Mouse (Mus musculus) lung, postnatal 10 days (tissue): ENCODE data around the gene Cryz.
"Not testable (repeated sequence)": the region's sequence is repeated elsewhere in the genome, so short reads cannot be mapped to it uniquely, and the experiment has no call there.

Experiments used
- DNase-seq: peaks from one replicate; pipeline ENCODE4 v3.0.0; 2021

The Cryz gene

DNA sequence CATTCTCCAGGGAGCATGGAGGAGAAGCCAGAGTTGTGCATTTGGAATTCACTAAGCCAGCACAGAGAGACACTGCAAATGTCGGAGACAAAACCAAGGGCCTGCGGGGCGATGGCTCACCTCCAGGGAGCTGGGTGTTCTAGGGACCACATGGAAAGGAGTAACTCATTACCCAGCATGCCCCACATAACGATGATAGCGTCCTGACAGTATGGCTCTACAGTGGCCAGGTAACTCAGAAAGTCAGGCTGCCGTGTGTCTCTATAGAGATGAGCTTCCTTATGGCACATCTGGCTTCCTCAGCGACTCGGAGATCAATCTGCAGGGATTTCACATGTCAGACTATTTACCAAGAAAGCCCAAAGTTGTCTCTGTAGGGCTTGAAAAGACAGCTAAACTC is 18.3 kb downstream of the Cryz start:
- DNase-seq: no peak

DNA sequence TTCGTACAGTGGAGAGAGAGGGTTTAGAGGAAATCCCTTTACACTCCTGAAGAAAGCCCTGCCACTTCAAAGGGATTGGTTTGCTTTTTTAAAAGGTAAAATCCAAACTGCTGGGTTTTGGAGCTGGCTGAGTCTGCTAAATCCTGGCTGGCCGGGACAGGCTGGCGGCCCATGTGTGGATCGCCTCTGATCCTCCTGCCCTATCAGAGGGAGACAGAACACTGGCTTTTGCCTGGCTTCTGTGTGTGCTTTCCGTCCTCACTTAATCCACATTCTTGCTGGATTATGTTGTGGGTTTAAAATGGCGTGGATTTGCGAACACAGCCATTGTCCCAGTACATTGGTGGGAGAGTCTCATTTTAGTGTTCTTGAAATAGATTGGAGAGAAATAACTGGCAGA is 18.8 kb downstream of the Cryz start:
- DNase-seq: no peak

DNA sequence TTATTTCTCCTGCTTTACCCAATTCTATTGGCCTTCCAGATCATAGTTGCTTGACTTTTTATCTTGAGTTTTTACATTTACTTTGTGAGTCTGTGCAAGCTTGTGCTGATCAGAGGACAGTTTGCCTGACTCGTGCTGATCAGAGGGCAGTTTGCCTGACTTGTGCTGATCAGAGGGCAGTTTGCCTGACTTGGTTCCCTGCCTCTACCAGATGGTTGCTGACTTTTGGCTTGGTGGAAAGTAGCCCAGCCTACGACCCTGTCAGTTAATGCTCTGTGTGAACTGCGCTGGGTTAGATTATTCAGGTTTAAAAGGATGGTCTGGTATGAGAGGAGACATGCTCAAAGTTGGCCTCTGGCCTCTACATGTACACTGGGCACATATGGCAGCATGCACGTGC is 19.6 kb downstream of the Cryz start:
- DNase-seq: no peak

GRCm38 (mm10) chr3:154628284-154628683 is 31.8 kb downstream of the Cryz start:
- no peak for DNase-seq

DNA sequence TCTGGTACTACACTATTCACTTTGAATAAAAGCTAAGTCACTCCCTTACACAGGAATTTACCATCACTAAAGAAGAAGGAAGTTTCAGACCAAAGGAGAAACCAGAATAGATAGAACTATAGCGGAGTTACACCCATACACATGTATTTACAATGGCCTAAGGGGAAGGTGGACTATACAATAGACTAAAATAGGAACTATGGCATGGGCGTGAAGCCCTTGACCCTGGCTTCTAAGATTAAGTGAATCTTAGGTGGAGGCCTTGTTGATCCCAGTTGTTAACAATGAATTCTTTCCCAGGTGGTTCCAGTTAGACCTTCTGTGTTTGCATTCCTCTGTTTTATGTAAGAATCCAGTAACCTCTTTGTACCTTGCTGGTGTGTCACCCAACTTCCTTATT is 34.8 kb downstream of the Cryz start:
- DNase-seq: not testable (repeated sequence)

DNA sequence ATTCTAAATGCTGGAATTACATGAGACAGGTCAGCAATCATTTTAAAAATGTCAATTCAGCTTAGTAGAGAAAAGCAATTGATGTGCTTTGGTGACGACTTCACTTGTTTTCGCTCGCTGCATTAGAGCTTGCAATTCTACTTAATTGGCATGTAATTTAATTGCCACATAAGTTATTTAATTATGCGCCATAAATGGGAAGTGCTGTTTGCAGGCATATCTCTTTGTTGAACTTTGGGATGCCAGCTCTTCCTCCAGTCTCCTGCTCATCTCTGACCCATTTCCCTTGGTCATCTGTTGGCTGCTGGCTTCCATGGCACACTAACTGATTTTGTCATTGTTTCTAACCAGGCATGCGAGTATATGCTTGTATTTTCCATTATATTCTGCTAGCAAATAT is 36.6 kb downstream of the Cryz start:
- DNase-seq: no peak

DNA sequence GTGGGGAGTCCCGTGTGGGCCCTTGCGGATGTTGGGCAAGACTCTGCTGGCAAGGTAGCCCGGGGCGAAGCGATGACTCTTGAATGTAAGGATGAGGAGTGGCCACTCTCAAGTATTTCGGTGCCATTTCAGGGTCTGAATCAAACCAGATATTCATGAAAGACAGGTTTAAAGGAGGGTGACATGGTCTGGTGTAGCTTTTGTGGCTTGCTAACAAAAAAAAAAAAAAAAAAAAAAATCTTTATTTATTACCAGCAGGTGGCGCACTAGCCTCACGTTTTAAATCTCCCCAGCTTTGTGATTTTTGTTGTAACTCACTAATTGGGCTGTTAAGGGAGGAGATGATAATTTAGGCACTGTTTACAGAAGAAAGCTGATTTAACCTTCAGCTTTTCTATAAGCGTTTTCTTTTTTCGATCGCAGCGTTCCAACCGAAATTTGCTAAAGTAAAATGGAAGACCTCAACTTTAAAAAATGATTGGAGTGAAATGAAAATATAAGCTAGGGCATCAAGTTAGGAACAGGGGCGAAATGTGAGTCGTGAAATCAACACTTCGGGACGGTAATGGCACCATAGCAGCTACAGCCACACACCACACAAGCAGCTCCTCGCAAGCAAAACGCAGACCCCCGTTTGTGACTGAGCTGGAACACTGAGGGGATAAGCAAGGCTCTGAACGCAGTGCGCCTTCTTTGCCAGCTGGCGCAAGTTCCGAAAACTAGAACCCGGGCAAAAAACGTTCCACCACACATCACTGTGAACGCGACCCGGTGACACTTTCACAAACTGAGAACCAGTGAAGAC is 50.3 kb downstream of the Cryz start:
- peak; percentile 21 for DNase-seq

DNA sequence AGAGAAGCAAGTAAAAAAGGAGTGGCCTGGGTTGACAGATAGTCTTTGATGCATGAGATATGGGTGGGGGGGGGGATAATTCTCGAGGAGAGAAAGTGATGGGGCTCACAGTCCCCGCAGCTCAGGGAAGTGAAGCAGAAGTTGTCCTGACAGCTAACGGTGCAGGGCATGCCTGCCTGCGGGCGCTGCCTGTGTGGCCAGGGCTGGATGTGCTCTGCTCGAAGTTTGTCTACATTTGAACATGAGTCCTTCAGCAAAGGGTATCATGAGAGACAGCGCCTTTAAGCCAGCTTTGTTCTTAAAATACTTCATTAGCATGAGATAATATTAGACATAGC is 50.9 kb downstream of the Cryz start:
- no peak for DNase-seq

GRCm38 (mm10) chr3:154649411-154650285 is 53.1 kb downstream of the Cryz start:
- no peak for DNase-seq

- DNase-seq: peak; percentile 8
Observed at GRCm38 (mm10) chr3:154651192-154651821, 54.8 kb downstream of the Cryz start.

DNA sequence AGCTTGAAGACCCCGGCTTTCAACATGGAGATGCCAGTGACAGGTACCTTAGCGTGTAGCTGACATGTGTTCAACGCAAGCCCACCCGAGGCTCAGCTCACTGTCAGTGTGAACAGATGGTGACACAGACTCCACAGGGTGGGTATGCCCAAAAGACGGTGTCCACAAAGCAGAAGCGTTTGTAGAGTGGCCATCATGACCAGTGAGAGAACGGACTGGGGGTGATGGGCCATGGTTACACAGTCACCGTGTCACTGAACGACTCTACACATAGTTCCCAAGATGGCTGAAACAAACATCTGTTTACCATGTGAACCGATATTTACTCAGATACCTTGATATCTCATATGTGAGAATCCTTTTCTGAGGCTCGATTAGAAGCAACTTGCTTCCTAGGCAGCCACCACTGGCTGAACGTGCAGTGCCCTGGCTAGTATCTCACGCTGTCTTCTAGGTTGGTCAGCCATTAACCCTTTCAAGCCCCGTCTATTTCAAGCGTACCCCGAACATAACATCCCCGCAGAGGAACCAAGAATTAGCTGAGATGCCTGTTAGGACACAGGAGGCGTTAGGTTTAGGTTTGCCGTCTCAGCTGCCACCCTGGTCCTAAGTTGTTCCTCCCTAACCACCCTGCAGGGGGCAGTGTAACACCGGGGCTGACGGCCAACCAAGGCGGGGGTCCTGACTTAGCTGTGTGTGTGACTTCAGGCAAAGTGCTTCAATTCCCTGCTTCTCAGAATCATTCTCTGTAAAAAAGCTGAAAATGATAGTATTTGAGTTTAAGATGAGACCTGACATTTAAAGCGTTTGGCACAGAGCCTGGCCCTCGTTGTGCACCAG is 56.3 kb downstream of the Cryz start:
- DNase-seq: peak; percentile 63

GRCm38 (mm10) chr3:154653454-154653853 is 56.9 kb downstream of the Cryz start:
- DNase-seq: no peak

DNA sequence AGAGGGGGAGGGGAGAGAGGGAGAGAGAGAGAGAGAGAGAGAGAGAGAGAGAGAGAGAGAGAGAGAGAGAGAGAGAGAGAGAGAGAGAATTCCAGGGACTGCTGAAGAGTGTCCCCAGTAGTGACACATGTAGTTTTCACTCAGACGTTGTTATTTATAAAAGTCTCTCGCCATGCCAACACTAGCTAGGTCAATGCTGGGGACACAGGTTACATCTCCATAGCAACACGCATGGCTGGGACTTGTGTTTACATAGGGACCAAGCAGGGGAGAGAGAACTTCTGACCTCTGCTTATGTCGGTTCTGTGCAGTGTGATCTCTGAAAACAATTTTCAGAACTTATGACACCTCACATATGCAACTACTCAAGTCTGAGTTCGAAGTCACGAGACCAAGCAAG is 57.8 kb downstream of the Cryz start:
- DNase-seq: no peak

GRCm38 (mm10) chr3:154654901-154655300 is 58.4 kb downstream of the Cryz start:
- DNase-seq: peak; percentile 6

GRCm38 (mm10) chr3:154655711-154656110 is 59.2 kb downstream of the Cryz start:
- DNase-seq: no peak

- DNase-seq: no peak
Observed at GRCm38 (mm10) chr3:154663545-154663944, 67.0 kb downstream of the Cryz start, which contains the start of gene Erich3. Gene Erich3, plus strand, starts transcription at chr3:154663859.

DNA sequence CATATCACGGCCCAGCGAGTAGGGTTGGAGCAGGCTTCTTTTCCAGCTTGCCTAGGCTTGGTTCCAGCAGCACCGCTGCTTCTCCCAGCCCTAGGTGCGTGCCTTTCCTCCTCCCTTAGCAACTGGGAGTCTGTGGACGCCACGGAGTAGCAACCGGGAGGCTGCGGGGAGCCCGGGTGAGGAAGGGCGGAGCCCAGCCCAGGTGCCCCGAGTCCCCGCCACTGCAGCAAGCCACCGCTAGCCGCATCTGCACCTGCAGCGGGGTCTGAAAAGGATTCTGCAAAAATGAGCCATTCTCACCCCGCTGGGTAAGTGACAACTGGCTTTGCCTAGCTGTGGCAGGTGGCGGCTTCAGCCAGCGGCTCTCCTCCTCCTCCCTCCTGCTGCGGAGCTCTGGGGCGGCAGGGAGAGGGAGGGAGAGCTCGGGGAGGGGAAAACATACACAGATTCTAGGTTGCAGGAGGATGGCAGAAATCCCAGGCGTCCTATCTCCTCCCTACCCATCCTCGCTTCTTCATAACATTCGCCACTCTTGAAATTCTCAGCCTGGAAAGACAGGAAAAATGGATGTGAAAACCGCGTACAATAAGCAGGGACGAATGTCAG is 67.6 kb downstream of the Cryz start:
- no peak for DNase-seq

DNA sequence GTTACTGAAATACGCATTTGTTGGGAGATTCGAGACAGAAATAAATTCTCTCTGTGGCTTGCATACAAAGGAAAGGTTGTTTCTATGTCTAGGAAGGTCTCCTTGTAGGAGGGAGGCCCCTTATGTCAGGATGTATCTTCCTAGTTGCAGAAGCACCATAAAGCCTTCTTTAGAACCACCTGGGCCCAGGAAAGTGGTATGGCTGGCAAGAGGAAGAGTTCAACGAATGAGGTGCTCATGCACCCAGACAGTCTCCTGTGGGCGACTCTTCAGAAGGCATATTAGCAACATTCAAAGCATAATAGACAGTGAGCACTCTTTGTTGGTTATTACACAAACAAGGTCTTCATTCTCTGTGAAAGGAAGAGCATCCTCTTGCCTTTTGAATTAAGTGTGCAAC is 68.1 kb downstream of the Cryz start:
- DNase-seq: no peak

DNA sequence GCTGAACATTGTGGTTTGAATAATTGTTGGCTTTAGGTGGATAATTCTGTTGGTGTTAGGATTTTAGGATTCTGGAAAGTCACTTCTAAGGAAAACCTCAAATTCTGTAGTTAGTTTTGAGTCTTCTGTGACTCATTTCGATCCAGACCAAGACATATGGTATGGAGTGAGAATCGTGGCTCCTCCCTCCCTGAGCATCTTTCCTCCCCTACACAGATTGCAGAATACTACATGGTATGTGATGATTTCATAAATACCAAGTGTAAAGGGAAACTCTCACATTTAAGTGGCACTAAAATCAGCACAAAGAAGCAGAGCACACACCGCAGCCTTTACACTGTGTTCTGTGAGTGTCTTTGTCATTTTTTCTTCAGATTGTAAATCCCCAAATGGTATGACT is 72.0 kb downstream of the Cryz start:
- DNase-seq: no peak

GRCm38 (mm10) chr3:154670584-154670983 is 74.1 kb downstream of the Cryz start:
- DNase-seq: no peak

DNA sequence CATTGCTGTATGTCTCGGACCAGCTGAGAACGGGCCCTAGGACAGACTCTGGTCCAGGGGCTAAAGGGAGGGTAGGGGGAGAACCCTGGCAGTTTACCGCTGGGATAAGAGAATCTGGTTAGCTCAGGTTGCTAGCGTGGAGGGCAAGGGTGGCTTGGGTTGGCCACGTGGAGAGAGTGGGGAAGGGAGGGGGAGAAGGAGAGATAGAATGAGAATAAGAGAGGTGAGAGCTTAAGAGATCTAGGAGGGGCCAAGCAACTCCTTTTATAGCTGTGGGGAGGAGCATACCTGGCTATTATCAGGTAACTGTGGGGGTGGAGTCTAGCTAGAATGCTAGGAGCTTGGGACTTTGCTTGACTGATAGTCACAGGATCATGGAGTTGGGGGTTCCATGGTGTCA is 74.5 kb downstream of the Cryz start:
- no peak for DNase-seq
